Mouse (Mus musculus): Measurements from ENCODE around the gene Jagn1. TPM values are rescaled to one million over a fixed set of nuclear protein-coding genes. Genes with fewer than 3 reads are reported as not detected.

The Jagn1 gene
- polyA plus RNA-seq, 1 experiment from 2014 or later: 120 TPM

- ATAC-seq: peak; percentile 11
- ChIA-PET CTCF (interaction anchor here (1.0 to 7.8 kb wide), 2 partner anchors 23 to 43 kb away, joined by 3 to 82 read pairs; partner anchors contain the start of gene Il17rc), POLR2A (interaction anchor here (1.1 to 1.5 kb wide), 3 partner anchors 22 to 36 kb away, joined by 4 to 6 read pairs (median 5); no protein-coding TSS in a partner anchor)
- in situ Hi-C loops (cut with MboI; ENCODE audit: low pct_unique_long_range_greater_than_20kb): loop anchor here (5.0 kb wide), 2 partner anchors 38 to 83 kb away; partner anchors contain the start of gene Creld1
- no peak for TF ChIP-seq CTCF (IDR thresholded peaks at IDR 0.05)
- DNase-seq (ENCODE audit: low read depth, low spot score): peak; percentile 49
- H3K27me3 ChIP-seq: no peaks in the 10 kb centered on the region
Observed at GRCm38 (mm10) chr6:113444207-113444965, 2.0 kb downstream of the Jagn1 start.

GRCm38 (mm10) chr6:113447639-113448038, 5.3 kb downstream of the Jagn1 start:
- DNase-seq (ENCODE audit: low read depth, low spot score) (no peak), ATAC-seq (no peak)
- ChIA-PET POLR2A (interaction anchor here (1.4 kb wide), 1 partner anchor 11 kb away, joined by 3 read pairs; the partner anchor contains the start of gene Il17re), CTCF (no interaction called here)
- no peak for TF ChIP-seq CTCF (IDR thresholded peaks at IDR 0.05)
- in situ Hi-C loops (cut with MboI; ENCODE audit: low pct_unique_long_range_greater_than_20kb): no loop called here
- no peaks in the 10 kb centered on the region for H3K27me3 ChIP-seq

- no peaks in the 10 kb centered on the region for H3K27me3 ChIP-seq
- DNase-seq (ENCODE audit: low read depth, low spot score) (no peak), ATAC-seq (peak; percentile 53)
- ChIA-PET POLR2A (interaction anchor here (0.6 kb wide), 1 partner anchor 15 kb away, joined by 3 read pairs; no protein-coding TSS in a partner anchor), CTCF (interaction anchor here (0.9 to 1.6 kb wide), 5 partner anchors 11 to 30 kb away, joined by 3 to 5 read pairs (median 4); no protein-coding TSS in a partner anchor)
- in situ Hi-C loops (cut with MboI; ENCODE audit: low pct_unique_long_range_greater_than_20kb): no loop called here
- TF ChIP-seq CTCF (IDR thresholded peaks at IDR 0.05): no peak
Observed at GRCm38 (mm10) chr6:113451839-113452238, 9.5 kb downstream of the Jagn1 start.

- H3K27me3 ChIP-seq: no peaks in the 10 kb centered on the region
- POLR2A ChIA-PET: interaction anchor here (0.7 kb wide), 1 partner anchor 48 kb away, joined by 5 read pairs; no protein-coding TSS in a partner anchor
- in situ Hi-C loops (cut with MboI; ENCODE audit: low pct_unique_long_range_greater_than_20kb): no loop called here
- CTCF ChIA-PET: no interaction called here
- TF ChIP-seq CTCF (IDR thresholded peaks at IDR 0.05): no peak
- DNase-seq (ENCODE audit: low read depth, low spot score) (no peak), ATAC-seq (no peak)
Observed at GRCm38 (mm10) chr6:113455007-113455406, 12.6 kb downstream of the Jagn1 start.

DNA sequence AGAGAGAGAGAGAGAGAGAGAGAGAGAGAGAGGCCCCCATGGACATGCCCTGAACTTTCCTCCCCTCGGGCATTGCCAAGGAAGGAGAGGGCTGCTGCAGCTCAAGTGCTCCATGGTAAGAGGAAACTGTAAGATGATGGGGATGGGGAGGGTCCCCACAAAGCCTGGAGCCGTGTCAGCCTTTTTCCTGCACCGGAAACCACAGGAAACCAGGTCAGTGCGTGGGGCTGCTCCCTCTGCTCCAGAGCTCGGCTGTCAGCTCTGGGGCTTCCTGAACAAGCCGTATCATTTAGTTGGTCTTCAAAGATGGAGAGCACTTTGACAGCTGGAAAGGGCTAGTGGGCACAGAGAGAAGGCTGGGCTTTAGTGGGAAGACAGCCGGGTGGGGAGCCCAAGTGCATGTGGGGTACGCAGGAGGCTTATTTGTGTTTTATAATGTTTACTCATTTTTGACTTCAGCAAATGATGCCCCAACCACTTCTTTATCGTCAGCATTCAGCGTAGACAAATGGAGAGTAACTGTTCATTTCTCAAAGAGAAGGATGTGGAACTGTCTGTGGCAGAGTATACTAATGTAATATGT, 15.7 kb downstream of the Jagn1 start, which contains the start of gene Il17re:
Gene Il17re, plus strand, starts transcription at position 533 of the 583 bp plus-strand sequence.
- ATAC-seq: no peak
- no peak for TF ChIP-seq CTCF (IDR thresholded peaks at IDR 0.05)
- ChIA-PET POLR2A (interaction anchor here (0.6 to 1.5 kb wide), 2 partner anchors 10 to 68 kb away, joined by 3 read pairs; no protein-coding TSS in a partner anchor), CTCF (interaction anchor here (2.6 kb wide), 1 partner anchor 10 kb away, joined by 10 read pairs; no protein-coding TSS in a partner anchor)
- no peak for DNase-seq (ENCODE audit: low read depth, low spot score)
- in situ Hi-C loops (cut with MboI; ENCODE audit: low pct_unique_long_range_greater_than_20kb): no loop called here
- no peaks in the 10 kb centered on the region for H3K27me3 ChIP-seq

DNA sequence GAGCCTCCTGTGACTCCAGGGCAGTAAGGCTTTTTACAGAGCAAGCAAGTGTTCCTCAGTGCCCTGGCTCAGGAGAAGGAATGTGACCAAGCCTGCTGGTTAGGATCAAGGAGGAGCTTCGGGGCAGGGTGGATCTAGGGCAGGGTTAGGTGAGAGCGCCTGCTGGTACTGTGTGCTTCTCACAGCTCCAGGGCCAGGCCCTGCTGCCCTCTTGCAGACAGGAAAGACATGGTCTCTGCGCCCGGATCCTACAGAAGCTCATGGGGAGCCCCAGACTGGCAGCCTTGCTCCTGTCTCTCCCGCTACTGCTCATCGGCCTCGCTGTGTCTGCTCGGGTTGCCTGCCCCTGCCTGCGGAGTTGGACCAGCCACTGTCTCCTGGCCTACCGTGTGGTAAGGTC, 16.3 kb downstream of the Jagn1 start:
- in situ Hi-C loops (cut with MboI; ENCODE audit: low pct_unique_long_range_greater_than_20kb): no loop called here
- DNase-seq (ENCODE audit: low read depth, low spot score) (no peak), ATAC-seq (no peak)
- no peak for TF ChIP-seq CTCF (IDR thresholded peaks at IDR 0.05)
- CTCF ChIA-PET: interaction anchor here (2.6 kb wide), 1 partner anchor 9 kb away, joined by 10 read pairs; no protein-coding TSS in a partner anchor
- POLR2A ChIA-PET: interaction anchor here (1.5 kb wide), 1 partner anchor 11 kb away, joined by 3 read pairs; no protein-coding TSS in a partner anchor
- H3K27me3 ChIP-seq: no peaks in the 10 kb centered on the region

GRCm38 (mm10) chr6:113464040-113464439, 21.7 kb downstream of the Jagn1 start:
- H3K27me3 ChIP-seq: no peaks in the 10 kb centered on the region
- POLR2A ChIA-PET: no interaction called here

GRCm38 (mm10) chr6:113465602-113466001, 23.2 kb downstream of the Jagn1 start:
- no peak for DNase-seq (ENCODE audit: low read depth, low spot score)
- POLR2A ChIA-PET: interaction anchor here (1.0 to 1.7 kb wide), 2 partner anchors 15 to 19 kb away, joined by 3 to 7 read pairs; no protein-coding TSS in a partner anchor
- H3K27me3 ChIP-seq: no peaks in the 10 kb centered on the region
- no peak for TF ChIP-seq CTCF (IDR thresholded peaks at IDR 0.05)
- ATAC-seq: no peak
- CTCF ChIA-PET: interaction anchor here (0.9 to 10.3 kb wide), 5 partner anchors 9 to 66 kb away, joined by 3 to 82 read pairs (median 4); partner anchors contain the start of genes Emc3, Fancd2 and Jagn1
- in situ Hi-C loops (cut with MboI; ENCODE audit: low pct_unique_long_range_greater_than_20kb): no loop called here

More at GRCm38 (mm10) chr6:113464040-113464439, 21.7 kb downstream of the Jagn1 start:
- ATAC-seq: no peak
- TF ChIP-seq CTCF (IDR thresholded peaks at IDR 0.05): no peak
- DNase-seq (ENCODE audit: low read depth, low spot score): no peak
- CTCF ChIA-PET: interaction anchor here (2.1 to 10.3 kb wide), 2 partner anchors 12 to 21 kb away, joined by 5 to 82 read pairs; partner anchors contain the start of gene Jagn1
- in situ Hi-C loops (cut with MboI; ENCODE audit: low pct_unique_long_range_greater_than_20kb): no loop called here

DNA sequence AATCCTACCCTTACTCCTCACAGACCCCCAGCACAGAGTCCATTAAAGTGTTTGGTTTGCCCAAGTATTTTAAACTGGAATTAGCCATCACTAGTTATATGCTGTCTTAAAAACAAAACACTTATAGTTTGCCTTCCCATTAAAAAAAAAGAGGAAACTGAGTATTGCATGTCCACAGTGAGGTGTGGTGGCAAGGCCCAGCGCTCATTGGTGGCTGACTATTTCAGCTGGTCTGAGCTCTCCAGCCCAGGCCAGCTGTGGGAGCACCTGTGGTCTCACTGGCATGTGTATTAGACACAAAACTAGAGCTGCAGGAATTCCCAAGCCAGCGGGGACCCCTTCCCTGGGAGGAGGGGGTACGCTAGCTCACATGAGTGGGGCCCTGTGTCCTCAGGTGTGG, 26.1 kb downstream of the Jagn1 start:
- in situ Hi-C loops (cut with MboI; ENCODE audit: low pct_unique_long_range_greater_than_20kb): no loop called here

DNA sequence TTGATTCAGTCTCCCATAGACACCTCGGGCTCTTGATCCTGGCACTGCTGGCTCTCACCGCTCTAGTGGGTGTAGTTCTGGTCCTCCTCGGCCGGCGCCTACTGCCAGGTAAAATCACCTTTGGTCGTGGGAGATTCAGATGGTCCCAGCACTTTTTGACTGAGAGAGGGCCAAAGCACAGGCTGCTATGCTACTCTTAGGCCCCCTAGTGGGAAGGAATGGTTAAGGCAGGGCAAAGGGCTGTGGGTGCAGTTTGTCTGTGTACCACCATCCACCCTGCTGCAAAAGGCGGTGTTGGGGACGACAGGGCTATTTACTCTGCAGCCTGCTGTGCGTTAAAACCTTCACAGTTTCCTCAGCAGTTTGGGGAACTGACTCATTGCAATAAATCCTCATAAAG, 26.7 kb downstream of the Jagn1 start:
- in situ Hi-C loops (cut with MboI; ENCODE audit: low pct_unique_long_range_greater_than_20kb): no loop called here

More for the DNA sequence above, 26.1 kb downstream of the Jagn1 start:
- TF ChIP-seq CTCF (IDR thresholded peaks at IDR 0.05): no peak
- no peaks in the 10 kb centered on the region for H3K27me3 ChIP-seq
- ChIA-PET POLR2A (no interaction called here), CTCF (interaction anchor here (1.3 to 10.3 kb wide), 6 partner anchors 11 to 25 kb away, joined by 3 to 82 read pairs (median 8); partner anchors contain the start of genes Il17re and Jagn1)
- DNase-seq (ENCODE audit: low read depth, low spot score) (no peak), ATAC-seq (no peak)

More for the DNA sequence above, 26.7 kb downstream of the Jagn1 start:
- peak; percentile 53 for ATAC-seq
- no peaks in the 10 kb centered on the region for H3K27me3 ChIP-seq
- ChIA-PET CTCF (interaction anchor here (0.7 to 10.3 kb wide), 7 partner anchors 11 to 26 kb away, joined by 3 to 82 read pairs (median 6); partner anchors contain the start of genes Il17re and Jagn1), POLR2A (interaction anchor here (3.0 kb wide), 1 partner anchor 26 kb away, joined by 10 read pairs; the partner anchor contains the start of gene Jagn1)
- no peak for DNase-seq (ENCODE audit: low read depth, low spot score)
- no peak for TF ChIP-seq CTCF (IDR thresholded peaks at IDR 0.05)
